Mouse (Mus musculus) ES-Bruce4 (cell line): ENCODE results near the gene Kcnc4.

Source experiments
- CTCF ChIP-seq: IDR thresholded peaks from one replicate; pipeline ENCODE4 v1.8.1; 2011; ENCODE audit warnings: low read depth, low read length
- EP300 ChIP-seq: IDR thresholded peaks from 2 replicates; pipeline ENCODE4 v1.6.1; 2011; ENCODE audit warnings: low read depth, low read length; ENCODE audit not compliant: insufficient read depth
- POLR2A ChIP-seq: IDR thresholded peaks from one replicate; pipeline ENCODE4 v1.8.1; 2011; ENCODE audit warnings: low read length; ENCODE audit not compliant: insufficient read depth

DNA sequence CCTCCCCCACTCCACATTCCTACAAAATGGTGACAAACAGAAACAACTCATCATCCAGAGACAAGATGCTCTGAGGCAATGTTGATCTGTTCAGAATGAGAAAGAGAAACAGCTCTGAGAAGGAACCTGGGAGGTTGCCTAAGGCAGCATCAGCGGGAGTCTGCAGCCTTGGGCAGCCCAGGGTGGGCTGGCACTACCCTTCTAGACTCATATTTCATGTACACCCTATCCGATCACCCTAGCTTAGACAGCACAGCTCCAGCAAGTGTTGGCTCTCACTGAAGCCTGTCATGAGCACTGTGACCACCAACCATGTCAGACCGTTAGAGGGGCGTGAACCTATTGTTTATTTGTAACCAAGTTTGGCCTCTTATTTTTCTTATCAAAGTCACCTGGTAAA lies 5.1 kb downstream of the Kcnc4 start:
- TF ChIP-seq EP300 = no peak
- no peak for TF ChIP-seq POLR2A
- TF ChIP-seq CTCF = no peak
